Mouse (Mus musculus) spleen, postnatal 14 days (tissue): Measurements from ENCODE around the gene Mrgpre.
A peak's percentile ranks its signal among the peaks of the same experiment; 100 is the strongest.

Experiments used
- DNase-seq, 2 experiments: peaks; one replicate each; pipeline ENCODE4 v3.0.0; 2021 to 2022; ENCODE audit warnings: low spot score in 2 of 2

Gene Mrgpre

GRCm38 (mm10) chr7:143777375-143777774 lies 6.9 kb downstream of the Mrgpre start:
- no peak for DNase-seq

GRCm38 (mm10) chr7:143776137-143776536 lies 8.2 kb downstream of the Mrgpre start:
- no peak for DNase-seq

- DNase-seq = no peak
Observed at GRCm38 (mm10) chr7:143769461-143769860, 14.8 kb downstream of the Mrgpre start.

GRCm38 (mm10) chr7:143768267-143768666 lies 16.0 kb downstream of the Mrgpre start:
- DNase-seq = no peak

- no peak for DNase-seq
Observed at GRCm38 (mm10) chr7:143766893-143767292, 17.4 kb downstream of the Mrgpre start, which contains the start of gene Mrgprg. Gene Mrgprg (minus strand): TSS chr7:143766993.

GRCm38 (mm10) chr7:143764876-143765530 lies 19.3 kb downstream of the Mrgpre start:
- no peak for DNase-seq

- no peak for DNase-seq
Observed at GRCm38 (mm10) chr7:143763794-143764193, 20.5 kb downstream of the Mrgpre start.

- DNase-seq = no peak
Observed at GRCm38 (mm10) chr7:143758956-143759355, 25.3 kb downstream of the Mrgpre start.

GRCm38 (mm10) chr7:143757696-143758095 lies 26.6 kb downstream of the Mrgpre start:
- no peak for DNase-seq

GRCm38 (mm10) chr7:143757027-143757390 lies 27.3 kb downstream of the Mrgpre start:
- DNase-seq = peak; percentile 37 to 57

- DNase-seq = no peak
Observed at GRCm38 (mm10) chr7:143756125-143757026, 27.9 kb downstream of the Mrgpre start, which contains the start of gene Osbpl5. Gene Osbpl5 (minus strand): TSS chr7:143756985.

- no peak for DNase-seq
Observed at GRCm38 (mm10) chr7:143755357-143756124, 28.8 kb downstream of the Mrgpre start.

- DNase-seq = peak in 1 of 2 experiments; percentile 54
Observed at GRCm38 (mm10) chr7:143753990-143754715, 30.1 kb downstream of the Mrgpre start.

- DNase-seq = no peak
Observed at GRCm38 (mm10) chr7:143752606-143753005, 31.7 kb downstream of the Mrgpre start.

- no peak for DNase-seq
Observed at GRCm38 (mm10) chr7:143752056-143752455, 32.2 kb downstream of the Mrgpre start.

- DNase-seq = no peak
Observed at GRCm38 (mm10) chr7:143751380-143751779, 32.9 kb downstream of the Mrgpre start.

GRCm38 (mm10) chr7:143749045-143749444 lies 35.3 kb downstream of the Mrgpre start:
- DNase-seq = no peak

GRCm38 (mm10) chr7:143748041-143748868 lies 36.0 kb downstream of the Mrgpre start:
- DNase-seq = peak; percentile 38 to 63

GRCm38 (mm10) chr7:143740653-143741052 lies 43.6 kb downstream of the Mrgpre start:
- no peak for DNase-seq
